Mouse (Mus musculus) lung, postnatal 0 days (tissue): ENCODE measurements around the gene Pga5. TPM values are rescaled to one million over a fixed set of nuclear protein-coding genes. Genes with fewer than 3 reads are reported as not detected.

Experiments used
- ATAC-seq: fragments of 200-750 bp; cut with Nextera tagmentation; 2 replicates; pipeline ENCODE4 v1.8.0; 2017; ENCODE audit warnings: moderate library complexity
- DNase-seq: peaks from one replicate; pipeline ENCODE4 v3.0.0-alpha.2; 2016; ENCODE audit warnings: low spot score
- H3K27ac ChIP-seq: fragments of 300-500 bp; sonication (generic); 2 replicates; pipeline ENCODE4 v1.5.1; 2014; ENCODE audit warnings: antibody characterized with exemption, mild to moderate bottlenecking, low read length, mixed read lengths
- H3K27me3 ChIP-seq: fragments of 300-500 bp; sonication (generic); replicated peaks from 2 replicates; pipeline ENCODE4 v1.6.1; 2014; ENCODE audit warnings: low read length, mixed read lengths; ENCODE audit not compliant: insufficient read depth
- H3K36me3 ChIP-seq: fragments of 300-500 bp; sonication (generic); 2 replicates; pipeline ENCODE4 v1.6.1; 2014; ENCODE audit warnings: low read length, mixed read lengths; ENCODE audit not compliant: insufficient read depth
- H3K4me1 ChIP-seq: fragments of 300-500 bp; sonication (generic); 2 replicates; pipeline ENCODE4 v1.6.1; 2014; ENCODE audit warnings: antibody characterized with exemption, low read depth, low read length, mixed read lengths; ENCODE audit not compliant: insufficient read depth
- H3K4me2 ChIP-seq: fragments of 300-500 bp; sonication (generic); replicated peaks from 2 replicates; pipeline ENCODE4 v1.6.1; 2014; ENCODE audit warnings: low read depth, mild to moderate bottlenecking, low read length, moderate library complexity, mixed read lengths
- H3K4me3 ChIP-seq: fragments of 300-500 bp; sonication (generic); 2 replicates; pipeline ENCODE4 v1.5.1; 2014; ENCODE audit warnings: low read depth, low read length
- H3K9ac ChIP-seq: fragments of 300-500 bp; sonication (generic); replicated peaks from 2 replicates; pipeline ENCODE4 v1.6.1; 2014; ENCODE audit warnings: low read depth, mild to moderate bottlenecking
- H3K9me3 ChIP-seq: fragments of 300-500 bp; sonication (generic); 2 replicates; pipeline ENCODE4 v1.6.1; 2016; ENCODE audit warnings: low read length, mixed read lengths
- CTCF ChIP-seq: IDR thresholded peaks from 2 replicates; pipeline ENCODE4 v1.5.1; 2016; ENCODE audit warnings: antibody characterized with exemption, mild to moderate bottlenecking
- EP300 ChIP-seq: IDR thresholded peaks from 2 replicates; pipeline ENCODE4 v1.6.1; 2016; ENCODE audit warnings: antibody characterized with exemption, mild to moderate bottlenecking, control low read depth
- WGBS: fragments of 180-500 bp; shearing (Covaris S2); extraction: QIAGEN DNeasy Blood & Tissue Kit; methylation state at CpG from one replicate; pipeline ENCODE4 v1.1.7; 2014; 5-methylcytosine and 5-hydroxymethylcytosine counted together
- polyA plus RNA-seq: library from polyadenylated mRNA; unstranded; fragments of >200 nt; fragmentation: Nextera tagmentation; extraction: Ambion mirVana; gene quantifications from 2 replicates; pipeline ENCODE4 v1.2.1, GENCODE M21; 2015

The Pga5 gene
- polyA plus RNA-seq, 1 experiment from 2014 or later, result not detected

- H3K4me1 ChIP-seq, result no peaks in the 10 kb centered on the region
- 86% methylated on average over 2 of the region's 2 CpGs for WGBS
- no peak overlapping the region for H3K27ac ChIP-seq
- DNase-seq (peak; percentile 12), ATAC-seq (no peak)
- TF ChIP-seq CTCF (no peak), EP300 (no peak)
- no peaks in the 10 kb centered on the region for H3K27me3 ChIP-seq
- no peaks in the 10 kb centered on the region for H3K9me3 ChIP-seq
- H3K9ac ChIP-seq, result no peak overlapping the region
- H3K4me3 ChIP-seq, result no peak overlapping the region
- H3K4me2 ChIP-seq, result no peak overlapping the region
- H3K36me3 ChIP-seq, result no peaks in the 10 kb centered on the region
These were observed 32.3 kb downstream of the Pga5 start for GRCm38 (mm10) chr19:10645616-10646015.

DNA sequence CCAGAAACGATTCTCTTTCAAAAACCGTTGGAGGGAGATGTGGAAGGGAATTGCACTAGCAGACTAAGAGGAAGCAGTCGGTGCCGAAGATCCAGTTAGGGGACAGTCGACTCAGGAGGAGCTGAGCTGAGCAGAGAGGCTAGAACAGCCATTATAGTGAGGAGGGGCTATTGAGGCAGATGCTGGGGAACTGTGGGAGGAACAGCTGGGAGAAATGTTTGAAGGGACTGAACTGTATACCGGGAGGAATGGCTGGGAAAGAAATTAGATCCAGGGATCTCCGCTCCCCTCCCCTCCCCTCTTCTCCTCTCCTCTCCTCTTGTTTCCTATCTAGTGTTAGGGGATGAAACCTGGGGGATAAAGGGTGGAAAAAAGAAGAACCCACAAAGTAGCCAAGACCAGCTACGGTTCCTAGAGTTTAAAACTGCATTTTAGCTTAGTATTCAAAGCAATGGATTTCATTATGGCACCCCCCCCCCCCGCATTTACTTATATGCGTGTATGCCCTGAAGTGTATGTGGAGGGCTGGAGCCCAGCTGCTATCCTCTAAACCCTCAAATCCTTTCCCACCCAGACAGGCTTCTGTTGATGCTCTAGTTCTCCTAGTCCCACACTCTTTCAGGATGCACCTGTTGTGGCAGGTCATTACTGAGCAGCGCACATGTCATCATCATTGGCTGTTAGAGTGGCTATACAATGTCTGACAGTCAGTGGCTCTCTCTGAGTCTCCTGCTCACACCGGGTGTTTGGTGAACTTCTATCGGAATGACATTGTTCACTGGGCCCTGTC lies 37.1 kb downstream of the Pga5 start:
- H3K36me3 ChIP-seq, result no peaks in the 10 kb centered on the region
- TF ChIP-seq CTCF, result no peak
- TF ChIP-seq EP300, result no peak
- no peak for ATAC-seq
- WGBS, result 47% methylated on average over 13 of the region's 13 CpGs
- no peak overlapping the region for H3K4me2 ChIP-seq
- H3K4me3 ChIP-seq, result no peak overlapping the region
- no peaks in the 10 kb centered on the region for H3K27me3 ChIP-seq
- no peak overlapping the region for H3K27ac ChIP-seq
- DNase-seq, result no peak
- H3K9me3 ChIP-seq, result no peaks in the 10 kb centered on the region
- H3K4me1 ChIP-seq, result no peaks in the 10 kb centered on the region
- no peak overlapping the region for H3K9ac ChIP-seq

DNA sequence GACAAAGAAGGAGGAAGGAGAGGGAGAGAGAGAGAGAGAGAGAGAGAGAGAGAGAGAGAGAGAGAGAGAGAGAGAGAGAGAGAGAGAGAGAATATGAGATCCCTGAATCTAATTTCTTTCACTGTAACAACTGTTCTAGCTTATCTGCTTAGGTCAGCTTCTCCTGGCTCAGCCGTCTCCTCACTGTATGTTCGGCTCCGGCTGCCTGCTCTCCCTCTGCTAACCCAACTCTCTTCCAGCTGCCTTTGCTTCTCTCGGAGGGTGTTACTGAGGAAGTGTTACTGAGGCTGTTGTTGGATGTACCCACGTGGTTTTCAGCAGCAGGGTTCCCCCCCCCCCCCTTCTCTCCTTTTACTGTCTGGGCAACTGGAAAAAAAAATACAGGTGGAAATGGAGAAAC lies 37.8 kb downstream of the Pga5 start:
- DNase-seq, result peak; percentile 15
- Histone ChIP-seq H3K27ac (no peak overlapping the region), H3K4me2 (no peak overlapping the region), H3K27me3 (no peaks in the 10 kb centered on the region), H3K9me3 (no peaks in the 10 kb centered on the region), H3K36me3 (no peaks in the 10 kb centered on the region), H3K4me3 (no peak overlapping the region), H3K9ac (no peak overlapping the region), H3K4me1 (peaks cover under 1% of the 10 kb centered on the region; the same call in 1 of the 2 replicates)
- 8% methylated on average over 5 of the region's 5 CpGs for WGBS
- no peak for TF ChIP-seq EP300
- TF ChIP-seq CTCF, result no peak
- ATAC-seq, result no peak

GRCm38 (mm10) chr19:10637840-10638239 lies 40.0 kb downstream of the Pga5 start:
- H3K4me3 ChIP-seq, result no peak overlapping the region
- no peak for ATAC-seq
- H3K9ac ChIP-seq, result no peak overlapping the region
- H3K27me3 ChIP-seq, result no peaks in the 10 kb centered on the region
- TF ChIP-seq CTCF, result no peak
- TF ChIP-seq EP300, result no peak
- WGBS, result 46% methylated on average over 7 of the region's 7 CpGs
- no peaks in the 10 kb centered on the region for H3K9me3 ChIP-seq
- DNase-seq, result no peak
- no peak overlapping the region for H3K4me2 ChIP-seq
- no peak overlapping the region for H3K27ac ChIP-seq
- H3K4me1 ChIP-seq, result peaks cover 12% of the 10 kb centered on the region
- H3K36me3 ChIP-seq, result no peaks in the 10 kb centered on the region

DNA sequence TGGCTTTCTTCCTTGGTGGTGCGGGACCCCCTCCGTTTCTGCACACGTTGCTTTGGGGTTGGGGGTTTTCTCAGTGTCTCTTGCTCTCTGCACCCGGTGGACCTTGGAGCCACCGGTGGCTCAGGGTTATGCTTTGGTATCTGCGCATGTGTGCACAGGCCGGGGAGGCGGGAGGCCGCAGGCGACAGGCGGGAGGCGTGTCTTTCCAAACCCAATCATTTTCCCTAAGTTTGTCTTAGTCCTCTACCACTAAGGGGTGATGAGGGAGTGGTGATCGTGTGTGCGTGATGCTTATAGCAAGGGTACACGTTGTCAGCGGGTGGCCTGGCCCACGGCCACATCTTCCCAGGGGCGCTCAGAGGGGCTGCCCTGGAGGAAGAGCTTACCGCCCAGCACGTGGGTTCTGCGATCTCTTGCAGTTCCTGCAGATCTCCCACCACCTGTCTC lies 43.0 kb downstream of the Pga5 start:
- WGBS, result 3% methylated on average over 21 of the region's 21 CpGs
- DNase-seq (peak; percentile 67), ATAC-seq (peak; percentile 64)
- Histone ChIP-seq H3K4me1 (peaks cover 12% of the 10 kb centered on the region), H3K9me3 (no peaks in the 10 kb centered on the region), H3K9ac (no peak overlapping the region), H3K4me3 (peak overlapping the region; percentile 29; the same call in 1 of the 2 replicates), H3K27ac (no peak overlapping the region), H3K36me3 (0 out of 2 replicates have a peak, but pooled peaks cover 2% of the 10 kb centered on the region), H3K4me2 (peak overlapping the region; percentile 74), H3K27me3 (no peaks in the 10 kb centered on the region)
- TF ChIP-seq EP300, result no peak
- no peak for TF ChIP-seq CTCF

GRCm38 (mm10) chr19:10634106-10634871 lies 43.6 kb downstream of the Pga5 start, which contains the start of gene Vwce:
TSS of gene Vwce (plus strand) at chr19:10634213.
- Histone ChIP-seq H3K4me3 (peak within 1 kb of the TSS; percentile 29; the same call in 1 of the 2 replicates), H3K36me3 (peaks cover 8% of the 10 kb centered on the region; the same call in 1 of the 2 replicates), H3K27me3 (no peaks in the 10 kb centered on the region), H3K27ac (no peak within 1 kb of the TSS), H3K9ac (no peak within 1 kb of the TSS), H3K4me1 (peaks cover 12% of the 10 kb centered on the region), H3K9me3 (no peaks in the 10 kb centered on the region), H3K4me2 (peak within 1 kb of the TSS; percentile 74)
- 4% methylated on average over 31 of the region's 32 CpGs for WGBS
- no peak for TF ChIP-seq EP300
- peak; percentile 56 for TF ChIP-seq CTCF
- ATAC-seq (peak; percentile 69), DNase-seq (peak; percentile 49)

Other genes starting within 250 kb of the Pga5 start
- 3.7 and 3.9 TPM in 2 replicates for gene Lrrc10b, start 220.6 kb downstream of the Pga5 start, polyA plus RNA-seq
- 2.6 and 2.9 TPM in 2 replicates for gene Ppp1r32, start 195.1 kb downstream of the Pga5 start, polyA plus RNA-seq
- 19.8 and 20.0 TPM in 2 replicates for gene Cpsf7, start 152.8 kb downstream of the Pga5 start, polyA plus RNA-seq
- gene Sdhaf2, start 151.9 kb downstream of the Pga5 start, polyA plus RNA-seq, result 46.4 and 49.8 TPM in 2 replicates
- gene Tmem216, start 121.8 kb downstream of the Pga5 start, polyA plus RNA-seq, result 43.0 and 44.5 TPM in 2 replicates
- 42.3 and 48.1 TPM in 2 replicates for gene Cyb561a3, start 100.9 kb downstream of the Pga5 start, polyA plus RNA-seq
- 19.4 and 21.6 TPM in 2 replicates for gene Tmem138, start 100.7 kb downstream of the Pga5 start, polyA plus RNA-seq
- 178 and 181 TPM in 2 replicates for gene Ddb1, start 72.7 kb downstream of the Pga5 start, polyA plus RNA-seq
- 7.3 TPM in 2 replicates for gene Tkfc, start 72.4 kb downstream of the Pga5 start, polyA plus RNA-seq
- 0.08 TPM in 1 of 2 replicates, not detected in the other for gene Vwce, start 43.9 kb downstream of the Pga5 start, polyA plus RNA-seq
- gene Vps37c, start 10.7 kb upstream of the Pga5 start, polyA plus RNA-seq, result 23.4 and 25.2 TPM in 2 replicates
- 0.48 and 0.68 TPM in 2 replicates for gene Cd5, start 60.9 kb upstream of the Pga5 start, polyA plus RNA-seq
- not detected in 2 replicates for gene Cd6, start 152.0 kb upstream of the Pga5 start, polyA plus RNA-seq
- 3.0 and 3.7 TPM in 2 replicates for gene Slc15a3, start 161.7 kb upstream of the Pga5 start, polyA plus RNA-seq
- gene Tmem132a, start 191.9 kb upstream of the Pga5 start, polyA plus RNA-seq, result 15.1 and 18.9 TPM in 2 replicates
- gene Tmem109, start 203.9 kb upstream of the Pga5 start, polyA plus RNA-seq, result 143 and 155 TPM in 2 replicates
- gene Prpf19, start 217.2 kb upstream of the Pga5 start, polyA plus RNA-seq, result 18.8 and 22.4 TPM in 2 replicates
- not detected in 2 replicates for gene Zp1, start 242.6 kb upstream of the Pga5 start, polyA plus RNA-seq